Comparison of ENCODE assay signal across 28 mouse cellular contexts in the genomic region with DNA sequence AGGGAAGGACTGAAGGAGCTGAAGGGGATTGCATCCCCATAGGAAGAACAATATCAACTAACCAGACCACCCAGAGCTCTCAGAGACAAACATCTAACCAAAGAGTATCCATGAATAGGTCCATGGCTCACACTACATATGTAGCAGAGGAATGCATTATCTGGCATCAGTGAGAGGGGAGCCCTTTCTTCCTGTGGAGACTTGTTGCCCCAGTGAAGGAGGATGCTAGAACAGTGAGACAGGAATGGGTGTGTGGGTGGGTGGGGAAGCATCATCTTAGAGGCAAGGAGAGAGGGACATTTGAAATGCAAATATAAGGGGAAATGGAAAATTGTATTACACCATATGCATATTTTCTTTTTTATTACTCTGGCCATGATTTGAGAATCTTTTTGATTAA.
"Had no signal": no experiment of that assay in that cellular context is flagged by ENCODE, and none has a peak within 500 bp of the region (broad histone marks: within the 10 kb centered on the region; RNA-seq: fewer than 3 reads in every experiment).

No protein-coding gene starts in this region.

- H3K4me3 ChIP-seq: embryonic facial prominence, embryonic 10.5 days; embryonic facial prominence, embryonic 12.5 days; embryonic facial prominence, embryonic 13.5 days; embryonic facial prominence, embryonic 15.5 days; erythroblast, embryonic 14.5 days; forebrain, embryonic 10.5 days; forebrain, embryonic 12.5 days; forebrain, embryonic 13.5 days; forebrain, embryonic 15.5 days; gastrocnemius, adult 2 months; heart, adult 2 months; heart, embryonic 10.5 days had no signal

- H3K4me1 ChIP-seq: embryonic facial prominence, embryonic 10.5 days; embryonic facial prominence, embryonic 12.5 days; embryonic facial prominence, embryonic 13.5 days; embryonic facial prominence, embryonic 15.5 days; forebrain, embryonic 10.5 days; forebrain, embryonic 12.5 days; forebrain, embryonic 13.5 days; forebrain, embryonic 15.5 days; heart, embryonic 10.5 days had no signal

- DNase-seq: cerebellum, adult 8-10 months; cerebellum, adult 9-10 months; cerebellum, adult 9-11 months; cerebellum, postnatal 10 days; cerebellum, postnatal 14 days; cerebellum, postnatal 25 days; cerebellum, postnatal 36 days; embryo, embryonic 11 days; forebrain, postnatal 0 days; gastrocnemius, adult 2 months; gastrocnemius, postnatal 10 days; gastrocnemius, postnatal 14 days; gastrocnemius, postnatal 25 days; gastrocnemius, postnatal 36 days; heart, adult 18-20 months; heart, adult 2 months had no signal

- H3K36me3 ChIP-seq: embryonic facial prominence, embryonic 10.5 days; embryonic facial prominence, embryonic 12.5 days; embryonic facial prominence, embryonic 13.5 days; embryonic facial prominence, embryonic 15.5 days; forebrain, embryonic 10.5 days; forebrain, embryonic 12.5 days; forebrain, embryonic 15.5 days; heart, embryonic 10.5 days had no signal

- H3K9me3 ChIP-seq: embryonic facial prominence, embryonic 10.5 days; embryonic facial prominence, embryonic 12.5 days; embryonic facial prominence, embryonic 13.5 days; embryonic facial prominence, embryonic 15.5 days; forebrain, embryonic 10.5 days; forebrain, embryonic 12.5 days; forebrain, embryonic 13.5 days; forebrain, embryonic 15.5 days; heart, embryonic 10.5 days had no signal

- ATAC-seq: forebrain, embryonic 13.5 days; forebrain, embryonic 14.5 days; forebrain, embryonic 15.5 days; forebrain, embryonic 16.5 days; forebrain, postnatal 0 days had no signal

- H3K27ac ChIP-seq: embryonic facial prominence, embryonic 10.5 days; embryonic facial prominence, embryonic 12.5 days; embryonic facial prominence, embryonic 13.5 days; embryonic facial prominence, embryonic 15.5 days; forebrain, embryonic 10.5 days; forebrain, embryonic 12.5 days; forebrain, embryonic 13.5 days; forebrain, embryonic 15.5 days; gastrocnemius, adult 2 months; heart, adult 2 months; heart, embryonic 10.5 days had no signal

- H3K27me3 ChIP-seq: embryonic facial prominence, embryonic 12.5 days; embryonic facial prominence, embryonic 13.5 days; embryonic facial prominence, embryonic 15.5 days; forebrain, embryonic 12.5 days; forebrain, embryonic 13.5 days; forebrain, embryonic 15.5 days had no signal
